Mouse (Mus musculus) E14TG2a.4 (cell line): Measurements from ENCODE around the gene Srcap.
A peak's percentile ranks its signal among the peaks of the same experiment; 100 is the strongest.
"Not testable (repeated sequence)": the region's sequence is repeated elsewhere in the genome, so short reads cannot be mapped to it uniquely, and the experiment has no call there.

ENCODE experiments used
- H3K27me3 ChIP-seq: 2 replicates; pipeline ENCODE4 v1.6.1; 2014; ENCODE audit warnings: low read length, control low read depth; ENCODE audit not compliant: insufficient read depth
- H3K36me3 ChIP-seq: 2 replicates; pipeline ENCODE4 v1.6.1; 2014; ENCODE audit warnings: low read length, control low read depth; ENCODE audit not compliant: insufficient read depth
- H3K4me1 ChIP-seq: replicated peaks from 2 replicates; pipeline ENCODE4 v1.6.1; 2014; ENCODE audit warnings: low read depth, low read length, control low read depth
- H3K4me3 ChIP-seq: replicated peaks from 2 replicates; pipeline ENCODE4 v1.5.1; 2014; ENCODE audit warnings: mild to moderate bottlenecking, low read length
- H3K9me3 ChIP-seq: 2 replicates; pipeline ENCODE4 v1.6.1; 2014; ENCODE audit warnings: low read length, control low read depth
- CTCF ChIP-seq: conservative IDR thresholded peaks from 2 replicates; pipeline ENCODE4 v1.5.1; 2014; ENCODE audit warnings: low read length
- NANOG ChIP-seq: IDR thresholded peaks from 2 replicates; pipeline ENCODE4 v1.6.1; 2014; ENCODE audit warnings: borderline replicate concordance, low read length, mixed read lengths
- POU5F1 ChIP-seq: IDR thresholded peaks from 2 replicates; pipeline ENCODE4 v1.6.1; 2014; ENCODE audit warnings: low read length, borderline replicate concordance

Srcap gene

DNA sequence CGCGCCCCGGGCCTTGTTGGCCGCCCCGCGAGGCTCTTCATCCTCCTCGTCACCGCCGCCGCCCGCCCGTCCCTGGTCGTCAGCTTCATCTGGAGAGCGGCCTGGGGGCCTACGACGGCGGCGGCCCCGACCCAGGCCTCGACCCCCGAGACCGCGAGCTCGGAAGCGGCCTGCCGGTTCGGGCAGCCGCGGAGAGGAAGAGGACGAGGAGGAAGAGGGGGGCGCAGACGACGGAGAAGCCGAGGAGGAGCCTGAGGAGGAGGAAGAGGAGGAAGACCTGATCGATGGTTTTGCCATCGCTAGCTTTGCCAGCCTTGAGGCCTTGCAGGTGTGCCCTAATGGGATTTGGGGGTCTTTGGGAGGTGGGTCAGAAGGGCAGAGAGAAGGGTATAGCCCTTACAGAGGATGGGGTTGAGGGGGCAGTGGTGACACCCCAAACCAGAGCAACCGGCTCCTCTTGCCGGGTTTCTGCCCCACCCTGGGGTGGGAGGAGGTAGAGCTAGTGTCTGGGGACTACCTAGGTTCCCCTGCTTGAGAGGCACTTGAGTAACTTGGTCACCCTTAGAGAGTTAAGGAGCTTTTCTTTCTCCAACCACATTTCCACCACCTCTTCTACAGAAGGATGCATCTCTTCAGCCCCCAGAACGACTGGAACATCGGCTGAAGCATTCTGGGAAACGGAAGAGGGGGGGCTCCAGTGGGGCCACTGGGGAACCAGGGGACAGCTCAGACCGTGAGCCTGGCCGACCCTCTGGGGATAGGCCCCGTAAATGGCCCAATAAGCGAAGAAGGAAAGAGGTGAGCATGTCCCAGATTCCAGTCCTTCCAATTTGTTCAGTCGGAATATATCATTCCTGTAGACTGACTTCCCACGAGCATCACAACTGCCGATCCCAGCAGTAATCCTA is 32.2 kb upstream of the Srcap start:
- H3K9me3 ChIP-seq, result no peaks in the 10 kb centered on the region
- TF ChIP-seq NANOG (no peak), CTCF (no peak), POU5F1 (no peak)
- peaks cover 49% of the 10 kb centered on the region for H3K4me1 ChIP-seq
- no peaks in the 10 kb centered on the region for H3K27me3 ChIP-seq
- peak overlapping the region; percentile 99 for H3K4me3 ChIP-seq
- H3K36me3 ChIP-seq, result peaks cover 70% of the 10 kb centered on the region

DNA sequence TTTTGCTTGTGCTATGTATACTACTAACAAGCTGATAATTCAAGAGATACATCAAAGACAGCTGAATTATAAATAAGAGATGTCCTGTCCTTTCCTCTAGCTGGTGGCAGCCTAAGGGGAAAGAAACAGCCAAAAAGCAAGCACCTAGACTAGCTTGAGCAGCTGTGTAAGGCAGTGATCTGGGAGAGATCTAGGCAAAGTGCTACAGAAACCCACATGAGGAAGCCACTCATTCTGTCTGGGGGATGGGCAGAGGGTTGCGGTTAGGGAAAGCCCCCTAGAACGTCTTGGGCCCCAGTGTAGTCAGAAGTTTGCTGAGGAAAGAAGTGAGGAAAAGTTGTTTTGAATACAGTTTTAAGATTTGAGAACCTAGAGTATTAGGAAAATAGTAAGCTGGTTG is 31.5 kb upstream of the Srcap start:
- peaks cover 70% of the 10 kb centered on the region for H3K36me3 ChIP-seq
- H3K4me1 ChIP-seq, result peaks cover 50% of the 10 kb centered on the region
- H3K4me3 ChIP-seq, result peak overlapping the region; percentile 99; the same call in 1 of the 2 replicates
- TF ChIP-seq NANOG, result no peak
- no peak for TF ChIP-seq CTCF
- TF ChIP-seq POU5F1, result no peak
- no peaks in the 10 kb centered on the region for H3K9me3 ChIP-seq
- no peaks in the 10 kb centered on the region for H3K27me3 ChIP-seq

DNA sequence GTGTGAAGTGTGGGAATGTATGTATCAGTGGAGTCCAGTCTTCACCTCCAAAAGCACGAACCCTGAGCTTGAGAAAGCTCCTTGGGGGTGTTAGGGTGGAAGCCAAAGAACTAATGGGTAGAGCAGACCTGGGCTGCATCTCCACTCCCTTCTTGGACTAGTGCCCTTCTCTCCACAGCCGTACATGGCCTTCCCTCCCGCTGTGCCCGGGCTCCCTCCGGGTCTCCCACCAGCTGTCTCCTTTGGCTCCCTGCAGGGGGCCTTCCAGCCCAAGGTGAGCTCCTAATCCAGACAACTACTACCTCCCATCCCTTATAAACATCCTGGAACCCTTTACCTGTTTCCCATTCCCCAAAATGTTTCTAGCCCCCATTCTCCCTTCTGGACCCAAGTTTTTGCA is 26.4 kb upstream of the Srcap start:
- Histone ChIP-seq H3K36me3 (peaks cover 95% of the 10 kb centered on the region), H3K4me3 (no peak overlapping the region), H3K27me3 (no peaks in the 10 kb centered on the region), H3K9me3 (no peaks in the 10 kb centered on the region), H3K4me1 (peaks cover 40% of the 10 kb centered on the region)
- TF ChIP-seq NANOG (no peak), CTCF (no peak), POU5F1 (no peak)

DNA sequence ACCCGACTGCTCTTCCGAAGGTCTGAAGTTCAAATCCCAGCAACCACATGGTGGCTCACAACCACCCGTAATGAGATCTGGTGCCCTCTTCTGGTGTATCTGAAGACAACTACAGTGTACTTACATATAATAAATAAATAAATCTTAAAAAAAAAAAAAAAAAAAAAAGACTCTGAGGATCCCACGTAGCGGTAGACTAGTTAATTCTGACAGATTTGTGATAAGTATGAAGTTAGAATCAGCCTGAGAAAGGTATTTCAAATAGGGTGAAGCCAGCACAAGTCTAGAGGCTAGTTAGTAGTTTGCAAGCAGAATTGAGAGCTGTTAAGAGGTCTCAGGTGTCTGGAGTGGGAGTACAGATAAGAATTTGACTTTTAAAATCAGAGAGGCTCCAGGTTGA is 23.4 kb upstream of the Srcap start:
- not testable (repeated sequence) for H3K4me3 ChIP-seq, H3K9me3 ChIP-seq, H3K27me3 ChIP-seq
- Histone ChIP-seq H3K36me3 (peaks cover 91% of the 10 kb centered on the region), H3K4me1 (peaks cover 33% of the 10 kb centered on the region)

DNA sequence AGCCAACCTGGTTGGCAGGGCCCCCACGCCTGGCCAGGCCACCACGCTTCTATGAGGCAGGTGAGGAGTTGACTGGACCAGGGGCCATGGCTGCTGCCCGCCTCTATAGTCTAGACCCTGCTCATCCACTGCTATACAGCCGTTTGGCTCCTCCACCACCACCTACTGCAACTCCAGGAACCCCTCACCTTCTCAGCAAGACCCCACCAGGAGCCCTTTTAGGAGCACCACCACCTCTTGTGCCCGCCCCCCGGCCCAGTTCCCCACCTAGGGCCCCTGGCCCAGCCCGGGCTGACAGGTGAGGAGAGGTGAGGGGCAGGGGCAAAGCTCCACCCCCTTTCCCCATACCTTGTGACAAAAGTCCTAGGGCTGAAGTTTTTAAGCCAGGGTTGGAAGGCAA is 21.8 kb upstream of the Srcap start:
- H3K4me1 ChIP-seq, result peaks cover 27% of the 10 kb centered on the region
- TF ChIP-seq NANOG (no peak), CTCF (no peak), POU5F1 (no peak)
- peak overlapping the region; percentile 61 for H3K4me3 ChIP-seq
- H3K9me3 ChIP-seq, result no peaks in the 10 kb centered on the region
- H3K27me3 ChIP-seq, result no peaks in the 10 kb centered on the region
- peaks cover 77% of the 10 kb centered on the region for H3K36me3 ChIP-seq

DNA sequence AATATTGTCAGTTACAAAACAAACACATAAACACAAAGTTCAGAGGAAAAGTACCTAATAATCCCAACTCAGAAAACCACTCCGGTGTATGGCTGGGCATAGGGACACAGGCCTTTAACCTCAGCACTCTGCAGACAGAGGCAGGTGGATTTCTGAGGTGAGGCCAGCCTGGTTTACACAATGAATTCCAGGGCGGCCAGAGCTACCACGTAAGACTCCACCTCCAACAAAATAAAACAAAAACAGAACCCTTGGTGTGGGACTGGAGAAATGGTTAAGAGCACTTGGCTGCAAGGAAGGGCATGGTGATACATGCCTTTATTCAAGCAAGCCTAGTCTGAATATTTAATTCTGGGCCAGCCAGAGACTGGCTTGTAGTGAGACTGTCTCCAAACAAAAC is 19.9 kb upstream of the Srcap start:
- Histone ChIP-seq H3K4me3 (no peak overlapping the region), H3K4me1 (peaks cover 26% of the 10 kb centered on the region), H3K27me3 (no peaks in the 10 kb centered on the region), H3K36me3 (peaks cover 58% of the 10 kb centered on the region), H3K9me3 (no peaks in the 10 kb centered on the region)
- TF ChIP-seq NANOG (no peak), CTCF (no peak), POU5F1 (no peak)

DNA sequence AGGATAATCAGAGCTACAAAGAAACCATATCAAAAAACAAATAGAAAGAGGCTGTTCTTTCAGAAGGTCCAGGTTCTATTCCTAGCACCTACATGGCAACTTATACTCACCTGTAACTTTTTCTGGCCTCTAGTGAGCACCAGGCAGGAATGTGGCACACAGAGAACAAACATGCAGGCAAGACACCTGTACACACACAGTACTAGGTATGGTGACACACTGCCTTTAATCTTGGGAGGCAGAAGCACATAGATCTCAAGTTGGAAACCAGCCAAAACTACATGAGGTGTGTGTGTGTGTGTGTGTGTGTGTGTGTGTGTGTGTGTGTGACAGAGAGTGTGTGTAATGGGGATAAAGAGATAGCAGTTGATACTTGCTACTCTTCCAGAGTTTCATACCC is 17.1 kb upstream of the Srcap start:
- H3K4me3 ChIP-seq, result no peak overlapping the region
- H3K9me3 ChIP-seq, result no peaks in the 10 kb centered on the region
- H3K4me1 ChIP-seq, result peaks cover 14% of the 10 kb centered on the region
- H3K36me3 ChIP-seq, result peaks cover 32% of the 10 kb centered on the region
- TF ChIP-seq POU5F1 (no peak), CTCF (no peak)
- no peaks in the 10 kb centered on the region for H3K27me3 ChIP-seq

DNA sequence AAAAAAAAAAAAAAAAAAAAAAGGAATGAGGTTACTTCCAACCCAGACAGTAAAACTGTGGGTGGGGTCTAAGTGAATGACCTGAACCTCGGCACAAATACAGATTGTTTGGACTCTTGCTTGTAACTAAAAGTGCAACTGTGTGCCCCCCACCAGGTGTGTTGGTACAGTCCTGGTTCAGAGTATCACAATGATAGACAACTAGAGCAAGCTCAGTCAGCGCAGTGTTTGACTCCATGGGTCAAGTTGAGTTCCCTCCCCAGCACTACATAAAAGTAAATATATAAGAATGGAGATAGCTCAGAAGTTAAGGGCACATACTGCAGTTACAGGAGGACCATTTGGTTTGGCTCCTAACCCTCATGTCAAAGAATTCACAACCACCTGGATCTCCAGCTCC is 14.4 kb upstream of the Srcap start:
- Histone ChIP-seq H3K27me3 (no peaks in the 10 kb centered on the region), H3K36me3 (peaks cover 5% of the 10 kb centered on the region), H3K4me1 (peaks cover 9% of the 10 kb centered on the region), H3K9me3 (no peaks in the 10 kb centered on the region), H3K4me3 (no peak overlapping the region)
- TF ChIP-seq CTCF, result no peak
- no peak for TF ChIP-seq POU5F1
- TF ChIP-seq NANOG, result no peak

DNA sequence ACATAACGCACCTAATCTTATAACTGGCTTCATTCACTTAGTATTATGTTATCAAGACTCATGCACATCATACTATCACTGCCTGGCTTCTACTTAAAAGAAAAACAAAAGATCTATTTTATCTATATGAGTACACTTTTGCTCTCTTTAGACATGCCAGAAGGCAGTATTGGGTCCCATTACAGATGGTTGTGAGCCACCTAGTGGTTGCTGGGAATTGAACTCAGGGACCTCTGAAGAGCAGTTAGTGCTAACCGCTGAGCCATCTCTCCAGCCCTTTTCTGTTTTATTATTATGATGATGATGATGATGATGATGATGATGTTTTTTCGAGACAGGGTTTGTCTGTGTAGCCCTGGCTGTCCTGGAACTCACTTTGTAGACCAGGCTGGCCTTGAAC is 13.4 kb upstream of the Srcap start:
- Histone ChIP-seq H3K4me1 (peaks cover 9% of the 10 kb centered on the region), H3K27me3 (no peaks in the 10 kb centered on the region), H3K4me3 (no peak overlapping the region), H3K9me3 (no peaks in the 10 kb centered on the region), H3K36me3 (no peaks in the 10 kb centered on the region)
- TF ChIP-seq POU5F1, result no peak
- peak; percentile 49 for TF ChIP-seq CTCF
